13 mouse cellular contexts compared by ENCODE assay signal in the genomic region with DNA sequence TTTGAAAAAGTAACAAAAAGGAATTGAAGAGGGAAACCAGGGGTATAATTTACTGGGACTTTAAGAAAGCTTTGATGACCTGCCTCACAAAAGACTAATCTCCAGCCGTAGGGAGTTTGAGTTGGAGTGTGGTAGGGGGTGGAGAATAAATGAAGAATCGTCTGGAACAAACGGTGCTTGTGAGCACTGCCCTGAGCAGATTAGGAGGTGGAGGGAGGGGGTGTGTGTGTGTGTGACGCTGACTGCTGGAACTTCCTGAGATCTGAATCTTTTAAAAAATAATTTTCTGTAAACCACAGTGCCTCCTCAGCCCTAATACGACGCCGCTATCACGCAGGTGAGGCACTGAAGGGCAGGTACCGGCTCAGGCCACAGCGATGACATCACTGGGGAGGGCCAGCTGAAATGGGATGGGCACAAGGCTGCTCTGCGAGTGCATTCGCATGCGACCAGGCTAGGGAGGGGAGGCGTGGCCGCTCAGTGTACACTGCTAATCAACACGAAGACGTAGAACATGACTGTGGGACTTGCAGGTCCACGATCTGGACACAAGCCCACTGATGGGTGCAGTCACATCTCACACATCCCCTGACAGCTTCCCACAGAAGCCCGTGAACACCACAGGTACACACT.
A peak's percentile ranks its signal among the peaks of the same experiment; 100 is the strongest.
DNase-seq lines count a peak whose midpoint lies in the region; ATAC-seq and TF ChIP-seq lines count a peak whose summit lies in the region.
"Had no signal": no experiment of that assay in that cellular context is flagged by ENCODE, and none has a peak within 500 bp of the region (broad histone marks: within the 10 kb centered on the region; RNA-seq: fewer than 3 reads in every experiment).

No protein-coding gene starts in this region.

- no peaks in the 10 kb centered on the region for H3K4me1 ChIP-seq in lung, postnatal 0 days (ENCODE audit: insufficient read depth, low read depth, low read length)
- H3K4me1 ChIP-seq in forebrain, embryonic 13.5 days, result peaks cover 32% of the 10 kb centered on the region
- H3K4me1 ChIP-seq in intestine, embryonic 15.5 days (replicated peaks), result 0 out of 2 replicates have a peak, but pooled peaks cover 6% of the 10 kb centered on the region
- peaks cover 10% of the 10 kb centered on the region; the same call in 1 of the 2 replicates for H3K4me1 ChIP-seq in stomach, embryonic 16.5 days (ENCODE audit: control insufficient read depth, insufficient read depth, low read length)

- no peaks in the 10 kb centered on the region for H3K9me3 ChIP-seq in lung, postnatal 0 days (ENCODE audit: low read length)
- no peaks in the 10 kb centered on the region for H3K9me3 ChIP-seq in forebrain, embryonic 13.5 days (replicated peaks)
- H3K9me3 ChIP-seq in intestine, embryonic 15.5 days, result no peaks in the 10 kb centered on the region
- H3K9me3 ChIP-seq in stomach, embryonic 16.5 days (replicated peaks; ENCODE audit: control insufficient read depth, low read length), result no peaks in the 10 kb centered on the region

- H3K9ac ChIP-seq in lung, postnatal 0 days (replicated peaks; ENCODE audit: low read depth), result no peak overlapping the region
- H3K9ac ChIP-seq in forebrain, embryonic 13.5 days, result 0 out of 2 replicates have a peak overlapping the region, but pooled peaks have one; percentile 19
- no peak overlapping the region for H3K9ac ChIP-seq in intestine, embryonic 15.5 days
- H3K9ac ChIP-seq in stomach, embryonic 16.5 days (ENCODE audit: low read length), result no peak overlapping the region
- H3K9ac ChIP-seq: liver, embryonic 14.5 days had no signal

- no peak for TF ChIP-seq EP300 in lung, postnatal 0 days (IDR thresholded peaks at IDR 0.05)

- ATAC-seq in lung, postnatal 0 days, result peak; percentile 74
- peak; percentile 54; the same call in 1 of the 2 replicates for ATAC-seq in forebrain, embryonic 13.5 days
- peak; percentile 81 for ATAC-seq in intestine, embryonic 15.5 days
- ATAC-seq in stomach, embryonic 16.5 days (ENCODE audit: insufficient read depth, low FRiP score), result peak; percentile 79; the same call in 1 of the 2 replicates
- ATAC-seq in cerebellum, adult (ENCODE audit: insufficient number of reproducible peaks, low FRiP score, low TSS enrichment), result no peak

- H3K36me3 ChIP-seq in lung, postnatal 0 days (ENCODE audit: insufficient read depth, low read length), result no peaks in the 10 kb centered on the region
- no peaks in the 10 kb centered on the region for H3K36me3 ChIP-seq in forebrain, embryonic 13.5 days (ENCODE audit: poor library complexity, severe bottlenecking)
- H3K36me3 ChIP-seq in intestine, embryonic 15.5 days, result no peaks in the 10 kb centered on the region
- H3K36me3 ChIP-seq in stomach, embryonic 16.5 days (ENCODE audit: control insufficient read depth, insufficient read depth, low read length), result no peaks in the 10 kb centered on the region
- H3K36me3 ChIP-seq: G1E had no signal

- DNase-seq in lung, postnatal 0 days (ENCODE audit: low spot score), result no peak
- DNase-seq in lung, postnatal 10 days, result no peak
- no peak for DNase-seq in thymus, postnatal 4 days
- DNase-seq: adrenal gland, postnatal 10 days; cerebellum, adult 9-11 months; right cerebral cortex, postnatal 4 days; thymus, postnatal 36 days had no signal

- H3K4me3 ChIP-seq in lung, postnatal 0 days (ENCODE audit: low read depth, low read length), result no peak overlapping the region
- H3K4me3 ChIP-seq in forebrain, embryonic 13.5 days, result no peak overlapping the region
- H3K4me3 ChIP-seq in intestine, embryonic 15.5 days (replicated peaks), result no peak overlapping the region
- H3K4me3 ChIP-seq in stomach, embryonic 16.5 days (replicated peaks; ENCODE audit: low read length), result no peak overlapping the region

- no peak overlapping the region for H3K27ac ChIP-seq in lung, postnatal 0 days (ENCODE audit: low read length)
- no peak overlapping the region for H3K27ac ChIP-seq in forebrain, embryonic 13.5 days
- H3K27ac ChIP-seq in intestine, embryonic 15.5 days, result no peak overlapping the region
- H3K27ac ChIP-seq in stomach, embryonic 16.5 days (ENCODE audit: low read length), result no peak overlapping the region
- H3K27ac ChIP-seq: liver, embryonic 14.5 days had no signal

- no peak overlapping the region for H3K4me2 ChIP-seq in lung, postnatal 0 days (replicated peaks; ENCODE audit: low read depth, low read length)
- peak overlapping the region; percentile 46 for H3K4me2 ChIP-seq in forebrain, embryonic 13.5 days
- H3K4me2 ChIP-seq in intestine, embryonic 15.5 days (replicated peaks), result peak overlapping the region; percentile 26
- H3K4me2 ChIP-seq in stomach, embryonic 16.5 days (ENCODE audit: low read depth, low read length), result peak overlapping the region; percentile 10; the same call in 1 of the 2 replicates

- 24% methylated on average over 19 of the region's 19 CpGs for WGBS in lung, postnatal 0 days
- WGBS in forebrain, embryonic 13.5 days, result 28% methylated on average over 19 of the region's 19 CpGs
- 28% methylated on average over 19 of the region's 19 CpGs for WGBS in intestine, embryonic 15.5 days
- 30% methylated on average over 19 of the region's 19 CpGs for WGBS in stomach, embryonic 16.5 days

- no peak for TF ChIP-seq CTCF in lung, postnatal 0 days (IDR thresholded peaks at IDR 0.05)

- no peaks in the 10 kb centered on the region for H3K27me3 ChIP-seq in lung, postnatal 0 days (replicated peaks; ENCODE audit: insufficient read depth, low read length)
- peaks cover 7% of the 10 kb centered on the region; the same call in 1 of the 2 replicates for H3K27me3 ChIP-seq in forebrain, embryonic 13.5 days
- H3K27me3 ChIP-seq in intestine, embryonic 15.5 days (replicated peaks), result no peaks in the 10 kb centered on the region
- no peaks in the 10 kb centered on the region for H3K27me3 ChIP-seq in stomach, embryonic 16.5 days (ENCODE audit: control insufficient read depth, insufficient read depth, low read length)
